Mouse (Mus musculus) C2C12 (cell line): Measurements from ENCODE around the gene Mettl21a. TPM values are rescaled to one million over a fixed set of nuclear protein-coding genes. Genes with fewer than 3 reads are reported as not detected.

Source experiments
- H3K27me3 ChIP-seq: one replicate; pipeline ENCODE4 v1.6.1; 2011; ENCODE audit not compliant: control insufficient read depth, insufficient read depth, insufficient read length
- H3K36me3 ChIP-seq: one replicate; pipeline ENCODE4 v1.6.1; 2011; ENCODE audit not compliant: control insufficient read depth, insufficient read depth
- H3K4me3 ChIP-seq: one replicate; pipeline ENCODE4 v1.5.1; 2011; ENCODE audit warnings: mild to moderate bottlenecking, control low read depth; ENCODE audit not compliant: poor library complexity, insufficient read depth, severe bottlenecking
- H3K79me2 ChIP-seq: one replicate; pipeline ENCODE4 v1.6.1; 2011; ENCODE audit not compliant: control insufficient read depth, insufficient read depth
- H3K79me3 ChIP-seq: one replicate; pipeline ENCODE4 v1.6.1; 2011; ENCODE audit warnings: low read depth, control low read depth
- H3ac ChIP-seq: one replicate; pipeline ENCODE3; 2011; ENCODE audit warnings: low read depth; ENCODE audit not compliant: control insufficient read depth, insufficient read length
- CEBPB ChIP-seq: IDR thresholded peaks from one replicate; pipeline ENCODE4 v1.6.1; 2011; ENCODE audit warnings: low read depth, mild to moderate bottlenecking, control low read depth, moderate library complexity
- CTCF ChIP-seq: IDR thresholded peaks from one replicate; pipeline ENCODE4 v1.5.1; 2011; ENCODE audit not compliant: control insufficient read depth, insufficient read depth, insufficient read length
- FOSL1 ChIP-seq: IDR thresholded peaks from one replicate; pipeline ENCODE4 v1.8.0; 2011; ENCODE audit warnings: mild to moderate bottlenecking, low read length; ENCODE audit not compliant: poor library complexity, insufficient read depth, severe bottlenecking
- MAX ChIP-seq: IDR thresholded peaks from one replicate; pipeline ENCODE4 v1.6.1; 2011; ENCODE audit warnings: mild to moderate bottlenecking, control low read depth
- MYOD1 ChIP-seq: IDR thresholded peaks from one replicate; pipeline ENCODE4 v1.6.1; 2011; ENCODE audit warnings: low read depth; ENCODE audit not compliant: control insufficient read depth, insufficient read length
- MYOG ChIP-seq: IDR thresholded peaks from one replicate; pipeline ENCODE4 v1.6.1; 2011; ENCODE audit not compliant: control insufficient read depth, insufficient read length; ENCODE audit errors: extremely low read depth
- USF1 ChIP-seq: IDR thresholded peaks from one replicate; pipeline ENCODE4 v1.6.1; 2011; ENCODE audit warnings: low read depth, mild to moderate bottlenecking, control low read depth, moderate library complexity
- polyA plus RNA-seq: library from polyadenylated mRNA; unstranded; fragments of >200 nt; fragmentation: generic; extraction: Trizol; gene quantifications from one replicate; pipeline ENCODE4 v1.2.1, GENCODE M21; 2012; ENCODE audit warnings: missing spikeins

Gene Mettl21a
- polyA plus RNA-seq, 1 experiment = 27.9 TPM

DNA sequence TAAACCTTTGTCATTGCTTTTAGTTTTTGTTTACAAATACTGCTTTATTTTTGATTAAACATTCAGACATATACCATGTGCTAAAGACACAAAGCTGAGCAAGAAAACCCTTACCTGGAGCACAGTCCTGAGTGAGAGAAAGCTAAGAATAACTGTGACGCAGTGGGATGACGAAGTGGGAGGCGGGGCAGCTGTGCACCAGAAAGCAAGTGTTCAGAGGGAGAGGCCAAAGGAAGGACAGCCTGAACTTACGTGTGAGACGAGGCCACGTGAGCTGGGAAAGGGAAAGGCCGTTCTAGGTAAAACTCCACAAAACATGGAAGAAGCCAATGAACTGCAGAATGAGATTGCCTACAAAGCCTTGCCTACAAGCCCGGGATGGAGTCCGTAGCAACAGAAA, 7.1 kb downstream of the Mettl21a start:
- Histone ChIP-seq H3K4me3 (no peak overlapping the region), H3K27me3 (no peaks in the 10 kb centered on the region), H3K79me3 (peaks cover 39% of the 10 kb centered on the region), H3ac (no peak overlapping the region), H3K79me2 (peaks cover 89% of the 10 kb centered on the region), H3K36me3 (peaks cover 78% of the 10 kb centered on the region)
- TF ChIP-seq MYOD1 (peak; percentile 3), CTCF (no peak)

DNA sequence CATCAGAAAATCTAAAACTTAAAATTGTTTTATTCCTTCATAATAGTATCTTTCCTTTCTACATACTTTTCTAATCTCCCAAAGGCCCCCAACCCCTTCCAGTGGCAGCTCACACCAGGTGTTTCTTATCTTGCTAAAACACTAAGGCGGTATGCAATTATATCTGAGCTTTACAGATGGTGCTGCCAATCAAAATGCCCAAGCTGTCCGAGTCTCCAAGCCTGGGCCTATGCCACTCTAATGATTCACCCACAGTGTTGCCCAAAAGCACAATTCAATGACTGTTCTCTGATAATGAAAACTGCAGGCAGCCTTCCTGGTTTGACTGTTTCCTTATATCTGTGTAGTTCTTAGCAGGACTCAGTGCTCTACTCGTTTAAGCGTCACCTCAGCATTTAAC, 7.9 kb downstream of the Mettl21a start:
- no peaks in the 10 kb centered on the region for H3K27me3 ChIP-seq
- no peak overlapping the region for H3ac ChIP-seq
- no peak overlapping the region for H3K4me3 ChIP-seq
- peaks cover 86% of the 10 kb centered on the region for H3K36me3 ChIP-seq
- peaks cover 46% of the 10 kb centered on the region for H3K79me3 ChIP-seq
- peaks cover 89% of the 10 kb centered on the region for H3K79me2 ChIP-seq
- peak; percentile 99 for TF ChIP-seq MYOD1
- TF ChIP-seq FOSL1 = no peak

- Histone ChIP-seq H3K79me3 (peaks cover 41% of the 10 kb centered on the region), H3ac (no peak overlapping the region), H3K4me3 (no peak overlapping the region), H3K36me3 (peaks cover 72% of the 10 kb centered on the region), H3K79me2 (peaks cover 61% of the 10 kb centered on the region), H3K27me3 (no peaks in the 10 kb centered on the region)
- TF ChIP-seq CEBPB (no peak), FOSL1 (no peak), MAX (no peak), CTCF (no peak), MYOD1 (no peak), USF1 (no peak), MYOG (no peak)
Observed at GRCm38 (mm10) chr1:64603381-64603780, 13.7 kb downstream of the Mettl21a start.

DNA sequence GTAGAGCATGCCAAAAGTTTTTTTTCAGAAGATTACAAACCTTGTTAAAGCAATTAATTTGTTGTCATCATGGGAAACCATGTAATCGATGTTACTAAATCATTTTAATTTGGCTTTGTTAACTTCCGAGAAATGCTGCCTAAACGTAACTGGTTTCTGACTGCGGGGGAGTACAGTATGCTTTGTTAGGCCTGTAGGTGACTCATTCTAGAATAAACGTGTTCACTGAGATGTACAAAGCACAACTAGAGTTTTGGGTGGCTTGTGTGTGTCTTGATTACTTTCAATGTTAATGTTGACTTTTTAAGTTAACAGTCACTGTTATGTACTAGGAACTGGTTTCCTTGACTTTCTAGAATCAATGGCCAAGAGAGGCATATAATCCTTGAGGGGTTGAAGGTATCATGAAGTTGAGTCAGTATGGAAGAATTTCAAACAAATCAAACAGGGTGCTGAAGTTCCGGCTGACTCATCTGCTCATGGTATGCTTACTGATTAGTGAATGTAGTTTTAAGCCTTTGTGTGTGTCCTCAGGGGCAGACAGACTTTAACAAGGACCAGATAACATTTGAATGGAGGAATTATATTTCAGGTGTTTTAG, 15.7 kb downstream of the Mettl21a start:
- TF ChIP-seq CTCF = no peak
- no peak for TF ChIP-seq USF1
- TF ChIP-seq MAX = no peak
- peak; percentile 34 for TF ChIP-seq MYOD1
- peak; percentile 70 for TF ChIP-seq FOSL1
- TF ChIP-seq CEBPB = no peak
- no peak for TF ChIP-seq MYOG
- Histone ChIP-seq H3K79me3 (peaks cover 35% of the 10 kb centered on the region), H3K4me3 (no peak overlapping the region), H3K27me3 (no peaks in the 10 kb centered on the region), H3ac (no peak overlapping the region), H3K36me3 (peaks cover 66% of the 10 kb centered on the region), H3K79me2 (peaks cover 43% of the 10 kb centered on the region)

- Histone ChIP-seq H3K79me3 (peaks cover 33% of the 10 kb centered on the region), H3K79me2 (peaks cover 41% of the 10 kb centered on the region)
Observed at GRCm38 (mm10) chr1:64600413-64601077, 16.5 kb downstream of the Mettl21a start.

DNA sequence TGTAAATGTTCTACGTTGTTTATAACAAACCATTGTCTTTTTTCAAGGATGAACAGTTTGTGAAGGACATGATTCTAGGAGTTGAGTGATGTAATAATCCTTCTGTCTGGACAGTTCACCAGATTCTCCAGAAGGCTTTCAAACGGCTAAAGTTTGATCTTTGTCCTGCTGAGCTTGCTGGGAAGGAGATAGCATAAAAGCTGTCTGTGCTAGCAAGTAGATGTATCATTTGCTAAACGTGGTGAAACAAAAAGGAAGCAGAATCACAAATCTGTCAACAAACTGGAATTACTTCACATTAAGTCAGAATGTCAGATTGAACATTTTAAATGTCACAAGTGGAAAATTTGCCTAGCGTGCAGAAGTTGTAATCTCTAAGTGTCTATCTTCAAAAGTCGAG, 18.1 kb downstream of the Mettl21a start:
- Histone ChIP-seq H3K4me3 (no peak overlapping the region), H3K27me3 (no peaks in the 10 kb centered on the region), H3ac (no peak overlapping the region), H3K79me3 (peaks cover 22% of the 10 kb centered on the region), H3K36me3 (peaks cover 42% of the 10 kb centered on the region), H3K79me2 (peaks cover 31% of the 10 kb centered on the region)
- TF ChIP-seq CEBPB (no peak), MYOD1 (no peak), MYOG (no peak), USF1 (no peak), MAX (no peak), CTCF (no peak), FOSL1 (no peak)

More at GRCm38 (mm10) chr1:64600413-64601077, 16.5 kb downstream of the Mettl21a start:
- Histone ChIP-seq H3K4me3 (no peak overlapping the region), H3K36me3 (peaks cover 59% of the 10 kb centered on the region), H3ac (no peak overlapping the region), H3K27me3 (no peaks in the 10 kb centered on the region)
- TF ChIP-seq CTCF = no peak
